Mouse (Mus musculus): ENCODE measurements around the gene Apol11b.

- TF ChIP-seq POLR2A (IDR thresholded peaks at IDR 0.05; ENCODE audit: control insufficient read depth, low read depth, low read length) (no peak), CTCF (IDR thresholded peaks at IDR 0.05; ENCODE audit: control insufficient read depth, insufficient read depth, insufficient replicate concordance, low read depth, low read length) (no peak)
These were observed 52.2 kb downstream of the Apol11b start for GRCm38 (mm10) chr15:77590881-77591280.

All from testis, adult 2 months (tissue).